Mouse (Mus musculus) kidney, adult 2 months (tissue): Measurements from ENCODE around the gene Ifi208. TPM values are rescaled to one million over a fixed set of nuclear protein-coding genes. Genes with fewer than 3 reads are reported as not detected.
"Not testable (repeated sequence)": the region's sequence is repeated elsewhere in the genome, so short reads cannot be mapped to it uniquely, and the experiment has no call there.

Source experiments
- DNase-seq: peaks from one replicate; pipeline ENCODE4 v3.0.0; 2021
- H3K27ac ChIP-seq: fragments of 200-500 bp; 2 replicates; pipeline ENCODE4 v1.5.1; 2012; ENCODE audit warnings: low read depth, low read length, control low read depth, inconsistent platforms; ENCODE audit not compliant: insufficient read depth
- H3K27me3 ChIP-seq: fragments of 200-500 bp; replicated peaks from 2 replicates; pipeline ENCODE4 v1.6.1; 2012; ENCODE audit warnings: mild to moderate bottlenecking, moderate library complexity, low read length, inconsistent platforms; ENCODE audit not compliant: control insufficient read depth, insufficient read depth
- H3K36me3 ChIP-seq: fragments of 200-500 bp; 2 replicates; pipeline ENCODE4 v1.6.1; 2012; ENCODE audit warnings: mild to moderate bottlenecking, moderate library complexity, low read length, inconsistent platforms; ENCODE audit not compliant: control insufficient read depth, insufficient read depth
- H3K4me1 ChIP-seq: fragments of 200-500 bp; 2 replicates; pipeline ENCODE4 v1.6.1; 2011; ENCODE audit warnings: low read length; ENCODE audit not compliant: control insufficient read depth, insufficient read depth
- H3K4me3 ChIP-seq: fragments of 200-500 bp; 2 replicates; pipeline ENCODE4 v1.5.1; 2011; ENCODE audit warnings: mild to moderate bottlenecking, low read depth, low read length, control low read depth; ENCODE audit not compliant: insufficient read depth
- CTCF ChIP-seq: fragments of 200-500 bp; conservative IDR thresholded peaks from 2 replicates; pipeline ENCODE4 v1.5.1; 2011; ENCODE audit warnings: low read depth, mild to moderate bottlenecking, control low read depth, low read length, moderate library complexity, mixed read lengths; ENCODE audit not compliant: insufficient read depth, insufficient read length
- POLR2A ChIP-seq: fragments of 200-500 bp; IDR thresholded peaks from one replicate; pipeline ENCODE4 v1.6.1; 2011; ENCODE audit warnings: low read depth, low read length, control low read depth
- WGBS: fragments of 180-500 bp; shearing (Covaris S2); methylation state at CpG from one replicate; pipeline ENCODE4 v1.1.7; 2018; 5-methylcytosine and 5-hydroxymethylcytosine counted together
- polyA plus RNA-seq: library from polyadenylated mRNA; depleted of rRNA; stranded (reverse); fragments of >200 nt; gene quantifications from 2 replicates; pipeline ENCODE4 v1.2.3, GENCODE M21; 2012; rRNA removed

The Ifi208 gene
- polyA plus RNA-seq: 1.5 and 3.3 TPM in 2 replicates

DNA sequence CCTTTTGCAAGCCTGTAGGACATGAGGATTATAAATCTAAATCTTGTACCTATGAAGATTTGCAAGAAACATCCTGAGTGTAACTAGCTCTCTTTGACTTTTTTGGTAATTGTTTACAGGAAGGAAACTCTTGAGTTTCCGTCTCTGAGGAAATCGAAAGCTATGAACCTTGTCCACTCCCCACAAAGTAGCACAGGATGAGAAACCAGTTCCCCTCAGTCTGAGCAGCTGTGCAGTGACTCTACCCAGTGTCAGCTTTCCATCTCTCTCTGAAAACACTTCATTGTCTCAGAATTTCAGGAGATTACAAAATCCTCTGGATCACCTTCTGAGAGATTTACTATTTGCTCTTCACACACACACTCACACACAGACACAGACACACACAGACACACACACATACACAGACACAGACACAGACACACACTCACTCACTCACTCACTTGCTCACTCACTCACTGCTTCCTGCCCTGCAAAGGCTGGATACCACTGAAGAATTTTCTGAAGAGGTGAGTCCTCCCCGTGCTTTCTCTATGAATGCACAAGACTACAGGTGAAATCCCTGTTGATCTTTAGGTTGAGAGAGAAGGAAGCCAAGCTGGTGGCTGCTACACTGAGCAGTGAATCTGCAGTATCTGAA, at the start of gene Ifi208:
Ifi208 (plus strand) TSS at position 218 of the 640 bp plus-strand sequence.
- H3K36me3 ChIP-seq, H3K4me3 ChIP-seq, H3K4me1 ChIP-seq, H3K27ac ChIP-seq, H3K27me3 ChIP-seq: not testable (repeated sequence)
- peak; percentile 13 for DNase-seq
- 24% methylated on average over 3 of the region's 3 CpGs for WGBS

DNA sequence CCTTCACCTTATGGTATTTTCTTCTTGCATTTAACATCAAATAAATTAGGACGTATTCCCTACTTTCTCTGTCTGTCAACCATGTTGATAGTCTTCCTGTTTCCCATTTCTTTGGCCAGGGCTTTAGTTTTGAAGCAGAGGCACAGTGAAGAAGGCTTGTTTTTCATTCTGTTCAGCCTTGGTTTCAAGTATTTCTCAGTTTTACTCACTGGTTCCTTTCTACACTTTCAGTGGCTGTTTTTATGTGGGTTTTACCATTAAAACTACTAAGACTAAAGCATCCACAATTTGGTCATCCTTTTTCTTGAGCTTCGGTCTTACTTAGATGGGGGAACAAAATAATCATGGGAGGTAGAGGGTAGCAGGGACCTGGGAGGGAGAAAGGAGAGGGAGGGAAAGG, 49.4 kb upstream of the Ifi208 start:
- Histone ChIP-seq H3K36me3 (no peaks in the 10 kb centered on the region), H3K27ac (no peak overlapping the region), H3K4me3 (no peak overlapping the region), H3K4me1 (no peaks in the 10 kb centered on the region), H3K27me3 (no peaks in the 10 kb centered on the region)
- no peak for TF ChIP-seq CTCF
- TF ChIP-seq POLR2A: no peak
- WGBS: 84% methylated on average over 2 of the region's 2 CpGs
- no peak for DNase-seq

DNA sequence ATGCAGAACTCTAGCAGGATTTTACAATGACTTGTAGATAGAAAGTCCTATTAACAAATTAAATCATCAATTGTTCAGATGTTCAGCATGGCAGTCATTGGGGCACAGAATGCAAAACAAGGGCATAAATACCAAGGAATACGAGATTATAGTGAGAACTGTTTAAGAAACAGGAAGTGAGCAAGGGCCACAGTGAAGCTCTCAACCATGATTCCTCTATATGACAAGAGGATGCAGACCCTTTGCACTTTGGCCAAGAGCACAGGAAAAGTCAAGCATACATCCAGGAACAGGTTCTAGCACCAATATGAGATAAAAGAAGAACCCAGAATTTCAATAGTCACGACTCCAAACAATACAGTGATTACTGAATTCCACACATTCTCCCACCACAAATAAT, 46.8 kb upstream of the Ifi208 start:
- TF ChIP-seq CTCF: no peak
- no peak for TF ChIP-seq POLR2A
- Histone ChIP-seq H3K27ac (no peak overlapping the region), H3K36me3 (no peaks in the 10 kb centered on the region), H3K4me1 (no peaks in the 10 kb centered on the region), H3K4me3 (no peak overlapping the region), H3K27me3 (no peaks in the 10 kb centered on the region)
- no peak for DNase-seq
- 60% methylated on average over 2 of the region's 2 CpGs for WGBS

DNA sequence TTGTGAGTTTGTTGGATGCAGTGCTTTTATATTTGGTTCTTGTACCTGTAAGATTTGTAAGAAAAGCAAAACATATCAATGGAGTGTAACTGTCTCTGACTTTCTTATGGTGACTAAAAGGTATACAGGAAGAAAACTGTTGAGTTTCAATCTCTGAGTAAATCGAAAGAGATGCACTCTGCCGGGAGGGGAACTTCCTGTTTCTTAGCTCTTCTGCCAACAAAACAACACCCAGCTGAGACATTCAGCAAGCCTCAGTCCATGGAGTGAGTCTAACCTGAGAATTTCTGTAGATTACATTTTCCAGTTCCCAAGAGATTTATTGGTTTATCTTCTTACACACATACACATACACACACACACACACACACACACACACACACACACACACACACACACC, 42.9 kb upstream of the Ifi208 start, which contains the start of gene Ifi209:
Ifi209 (plus strand) TSS at position 296 of the 400 bp plus-strand sequence.
- H3K27ac ChIP-seq, H3K4me3 ChIP-seq, H3K36me3 ChIP-seq, H3K4me1 ChIP-seq, H3K27me3 ChIP-seq: not testable (repeated sequence)
- 76% methylated on average over 2 of the region's 2 CpGs for WGBS
- DNase-seq: peak; percentile 8

DNA sequence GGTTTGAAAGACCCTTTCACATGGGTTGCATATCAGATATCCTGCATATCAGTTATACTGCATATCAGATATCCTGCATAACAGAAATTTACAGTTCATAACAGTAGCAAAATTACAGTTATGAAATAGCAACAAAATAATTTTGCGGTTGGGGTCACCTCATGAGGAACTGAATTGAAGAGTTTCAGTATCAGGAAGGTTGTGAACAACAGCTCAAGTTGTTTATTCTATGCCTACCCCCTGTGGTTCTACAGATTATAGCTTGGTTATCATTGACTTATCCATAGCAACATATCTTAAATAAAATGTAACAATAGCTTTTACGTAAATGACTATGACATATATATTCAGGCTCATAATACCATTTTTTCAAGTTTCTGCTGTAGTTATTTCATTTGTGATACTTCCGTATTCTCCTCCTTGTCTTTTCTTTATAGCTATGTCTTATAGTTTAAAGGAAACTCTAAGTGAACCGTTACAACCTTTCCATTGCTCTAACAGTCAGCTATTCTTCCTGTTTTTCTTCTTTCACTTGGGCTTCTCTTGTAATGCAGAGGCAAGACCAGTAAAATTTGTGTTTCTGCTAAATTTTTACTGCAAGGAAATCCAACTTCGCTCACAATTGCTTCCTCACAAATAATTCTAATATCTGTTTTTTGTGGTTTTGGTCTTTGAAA, 39.4 kb upstream of the Ifi208 start:
- no peak for TF ChIP-seq CTCF
- no peak for TF ChIP-seq POLR2A
- Histone ChIP-seq H3K4me3 (no peak overlapping the region), H3K36me3 (no peaks in the 10 kb centered on the region), H3K4me1 (no peaks in the 10 kb centered on the region), H3K27ac (no peak overlapping the region), H3K27me3 (no peaks in the 10 kb centered on the region)
- no peak for DNase-seq
- WGBS: 82% methylated on average over 5 of the region's 5 CpGs

DNA sequence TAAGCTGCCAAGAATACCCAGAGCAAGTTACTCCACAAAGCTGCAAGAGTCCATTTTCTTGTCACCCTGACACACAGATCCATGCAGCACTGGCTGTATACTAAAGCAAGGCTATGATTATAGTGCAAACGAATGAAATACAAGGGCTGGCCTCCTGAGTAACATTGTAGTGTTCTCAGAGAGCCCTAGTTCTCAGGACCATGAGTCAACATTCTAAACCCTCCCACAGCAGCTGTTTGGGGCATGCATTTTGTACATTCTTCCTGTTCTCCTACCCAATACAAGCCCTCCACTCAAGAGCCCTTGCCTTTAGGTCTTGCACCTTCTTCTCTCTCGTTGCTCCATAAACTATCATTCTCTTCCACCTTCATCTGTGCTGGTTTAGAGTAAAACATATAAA, 28.1 kb upstream of the Ifi208 start:
- 74% methylated on average over 2 of the region's 2 CpGs for WGBS
- Histone ChIP-seq H3K4me1 (no peaks in the 10 kb centered on the region), H3K36me3 (no peaks in the 10 kb centered on the region), H3K4me3 (no peak overlapping the region), H3K27me3 (no peaks in the 10 kb centered on the region), H3K27ac (no peak overlapping the region)
- TF ChIP-seq CTCF (no peak), POLR2A (no peak)
- no peak for DNase-seq

DNA sequence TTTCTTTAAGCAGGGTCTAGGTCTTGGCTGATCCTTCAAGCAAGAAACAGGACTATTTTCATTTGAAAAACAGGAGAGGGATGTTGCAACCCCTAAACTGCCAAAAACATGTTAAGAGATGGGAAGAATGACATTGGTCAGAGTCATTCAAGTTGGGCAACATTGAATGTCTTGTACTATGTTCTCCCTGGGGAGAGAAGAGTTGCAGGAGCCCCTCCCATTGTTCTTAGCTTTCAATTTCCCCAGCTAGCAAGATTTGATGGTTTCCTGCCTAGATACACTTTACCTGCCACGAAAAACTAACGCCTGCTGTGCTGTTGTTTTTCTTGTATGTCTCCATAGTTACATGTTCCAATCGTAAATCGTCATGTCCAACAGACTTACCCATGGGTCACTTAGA, 15.5 kb upstream of the Ifi208 start:
- DNase-seq: no peak
- Histone ChIP-seq H3K4me1 (no peaks in the 10 kb centered on the region), H3K36me3 (no peaks in the 10 kb centered on the region), H3K27me3 (no peaks in the 10 kb centered on the region), H3K27ac (no peak overlapping the region), H3K4me3 (no peak overlapping the region)
- WGBS: 50% methylated on average over 4 of the region's 4 CpGs
- TF ChIP-seq CTCF (no peak), POLR2A (no peak)

DNA sequence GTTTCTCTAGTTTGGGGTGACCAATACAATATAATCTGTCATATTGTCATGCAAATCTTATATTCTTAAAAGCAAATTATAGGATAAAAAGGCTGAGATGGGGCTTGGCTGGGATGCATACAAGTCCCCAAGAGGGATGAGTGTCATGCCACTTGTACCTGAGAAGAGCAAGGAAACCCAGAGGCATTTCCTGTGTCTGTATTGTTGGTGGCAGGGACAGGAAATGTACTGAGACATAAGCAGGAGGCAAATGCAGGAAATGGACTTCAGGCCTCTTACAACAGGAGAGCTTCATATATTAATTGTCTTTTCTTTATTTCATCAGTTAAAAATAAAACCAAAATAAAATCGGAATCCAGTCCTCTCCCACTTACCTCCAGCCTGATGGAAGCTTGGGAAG, 5.1 kb downstream of the Ifi208 start:
- 74% methylated on average over 1 of the region's 1 CpGs for WGBS
- peak; percentile 2 for DNase-seq
- not testable (repeated sequence) for H3K36me3 ChIP-seq

More for the DNA sequence above, 5.1 kb downstream of the Ifi208 start:
- H3K4me1 ChIP-seq, H3K27ac ChIP-seq, H3K27me3 ChIP-seq, H3K4me3 ChIP-seq: not testable (repeated sequence)
